Mouse (Mus musculus) hindbrain, embryonic 14.5 days (tissue): Measurements from ENCODE around the gene Nacc1. TPM values are rescaled to one million over a fixed set of nuclear protein-coding genes. Genes with fewer than 3 reads are reported as not detected.
"Not testable (repeated sequence)": the region's sequence is repeated elsewhere in the genome, so short reads cannot be mapped to it uniquely, and the experiment has no call there.

Experiments used
- ATAC-seq: fragments of 200-750 bp; cut with Nextera tagmentation; 2 replicates; pipeline ENCODE4 v1.8.0; 2017; ENCODE audit warnings: moderate number of reproducible peaks, mild to moderate bottlenecking, moderate TSS enrichment, moderate library complexity; ENCODE audit not compliant: low FRiP score
- DNase-seq: peaks from one replicate; pipeline ENCODE4 v3.0.0-alpha.2; 2015; ENCODE audit warnings: low spot score
- H3K27ac ChIP-seq: fragments of 300-500 bp; sonication (generic); 2 replicates; pipeline ENCODE4 v1.5.1; 2014; ENCODE audit warnings: mild to moderate bottlenecking, moderate library complexity
- H3K27me3 ChIP-seq: fragments of 300-500 bp; sonication (generic); 2 replicates; pipeline ENCODE4 v1.6.1; 2014; ENCODE audit warnings: mild to moderate bottlenecking, low read length, mixed read lengths; ENCODE audit not compliant: control insufficient read depth, insufficient read depth
- H3K36me3 ChIP-seq: fragments of 300-500 bp; sonication (generic); replicated peaks from 2 replicates; pipeline ENCODE4 v1.6.1; 2014; ENCODE audit not compliant: control insufficient read depth, insufficient read depth
- H3K4me1 ChIP-seq: fragments of 300-500 bp; sonication (generic); replicated peaks from 2 replicates; pipeline ENCODE4 v1.6.1; 2014; ENCODE audit warnings: antibody characterized with exemption, low read length, mixed read lengths; ENCODE audit not compliant: control insufficient read depth, insufficient read depth
- H3K4me2 ChIP-seq: fragments of 300-500 bp; sonication (generic); replicated peaks from 2 replicates; pipeline ENCODE4 v1.6.1; 2014; ENCODE audit warnings: mild to moderate bottlenecking, moderate library complexity
- H3K4me3 ChIP-seq: fragments of 300-500 bp; sonication (generic); replicated peaks from 2 replicates; pipeline ENCODE4 v1.5.1; 2014; ENCODE audit warnings: mild to moderate bottlenecking, low read length
- H3K9ac ChIP-seq: fragments of 300-500 bp; sonication (generic); 2 replicates; pipeline ENCODE4 v1.6.1; 2014
- H3K9me3 ChIP-seq: fragments of 300-500 bp; sonication (generic); 2 replicates; pipeline ENCODE4 v1.6.1; 2016; ENCODE audit warnings: low read length; ENCODE audit not compliant: control insufficient read depth
- WGBS: fragments of 180-500 bp; shearing (Covaris S2); extraction: QIAGEN DNeasy Blood & Tissue Kit; methylation state at CpG from one replicate; pipeline ENCODE4 v1.1.7; 2014; 5-methylcytosine and 5-hydroxymethylcytosine counted together
- polyA plus RNA-seq: library from polyadenylated mRNA; unstranded; fragments of >200 nt; fragmentation: Nextera tagmentation; extraction: Ambion mirVana; gene quantifications from 2 replicates; pipeline ENCODE4 v1.2.1, GENCODE M21; 2014

Gene Nacc1
- polyA plus RNA-seq, 1 experiment from 2014 or later = 18.1 TPM

DNA sequence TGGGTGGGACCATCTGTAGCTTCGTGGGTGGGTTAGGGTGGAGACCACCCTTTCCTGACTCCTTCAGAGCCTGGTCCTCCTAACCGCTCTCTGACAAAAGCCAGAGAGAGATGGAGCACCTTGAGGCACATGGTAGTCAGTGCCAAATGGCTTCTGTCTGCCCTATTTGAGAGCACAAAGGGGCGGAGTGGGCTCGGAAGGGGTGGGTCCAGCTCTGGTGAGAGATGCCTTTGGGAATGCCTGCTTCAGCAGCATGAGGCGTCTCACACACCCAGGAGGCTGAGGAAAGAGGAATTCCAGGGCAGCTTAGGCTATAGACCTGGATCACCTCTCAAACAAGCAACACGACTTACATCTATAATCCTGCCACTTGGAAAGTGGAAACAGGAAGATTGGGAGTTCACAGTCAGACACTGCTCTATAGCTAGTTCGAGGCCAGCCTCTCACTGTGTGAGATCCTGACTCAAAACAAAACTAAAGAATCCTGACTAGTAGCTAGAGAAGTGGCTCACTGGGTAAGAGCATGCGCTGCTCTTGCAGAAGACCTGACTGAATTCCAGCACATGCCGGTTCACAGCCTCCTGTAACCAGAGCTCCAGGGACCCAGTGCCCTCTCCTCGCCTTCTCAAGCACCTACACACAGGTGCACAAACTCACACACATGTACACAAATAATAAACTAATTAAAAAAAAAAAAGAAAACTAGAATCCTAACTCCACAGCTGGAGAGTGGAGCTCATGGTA, 53.6 kb downstream of the Nacc1 start:
- no peak overlapping the region for H3K4me3 ChIP-seq
- peaks cover 48% of the 10 kb centered on the region for H3K36me3 ChIP-seq
- peak overlapping the region; percentile 56; the same call in 1 of the 2 replicates for H3K9ac ChIP-seq
- H3K9me3 ChIP-seq = no peaks in the 10 kb centered on the region
- H3K27me3 ChIP-seq = no peaks in the 10 kb centered on the region
- H3K4me2 ChIP-seq = no peak overlapping the region
- no peak for ATAC-seq
- 53% methylated on average over 10 of the region's 10 CpGs for WGBS
- peaks cover 24% of the 10 kb centered on the region for H3K4me1 ChIP-seq
- DNase-seq = no peak
- peak overlapping the region; percentile 83 for H3K27ac ChIP-seq

DNA sequence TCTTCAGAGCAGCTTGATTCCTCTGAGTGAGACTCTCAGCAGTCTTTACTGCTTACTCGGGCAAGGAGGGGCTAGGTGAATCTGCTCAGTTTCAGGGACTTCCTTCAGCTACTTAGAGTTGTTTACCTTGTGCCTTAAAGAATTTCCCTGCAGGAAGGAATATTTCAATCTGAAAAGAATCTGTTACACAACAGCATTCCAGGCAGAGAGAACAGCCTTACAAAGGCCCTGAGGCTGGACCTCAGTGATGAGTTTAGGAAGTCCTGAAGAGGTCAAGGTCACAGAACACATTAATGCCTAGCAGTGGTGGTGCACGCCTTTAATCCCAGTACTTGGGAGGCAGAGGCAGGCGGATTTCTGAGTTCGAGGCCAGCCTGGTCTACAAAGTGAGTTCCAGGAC, 55.8 kb downstream of the Nacc1 start:
- DNase-seq (no peak), ATAC-seq (no peak)
- H3K9me3 ChIP-seq = no peaks in the 10 kb centered on the region
- peaks cover 16% of the 10 kb centered on the region for H3K4me1 ChIP-seq
- H3K4me3 ChIP-seq = no peak overlapping the region
- H3K9ac ChIP-seq = no peak overlapping the region
- no peak overlapping the region for H3K27ac ChIP-seq
- WGBS = 97% methylated on average over 4 of the region's 4 CpGs
- H3K36me3 ChIP-seq = peaks cover 56% of the 10 kb centered on the region
- no peak overlapping the region for H3K4me2 ChIP-seq
- no peaks in the 10 kb centered on the region for H3K27me3 ChIP-seq

DNA sequence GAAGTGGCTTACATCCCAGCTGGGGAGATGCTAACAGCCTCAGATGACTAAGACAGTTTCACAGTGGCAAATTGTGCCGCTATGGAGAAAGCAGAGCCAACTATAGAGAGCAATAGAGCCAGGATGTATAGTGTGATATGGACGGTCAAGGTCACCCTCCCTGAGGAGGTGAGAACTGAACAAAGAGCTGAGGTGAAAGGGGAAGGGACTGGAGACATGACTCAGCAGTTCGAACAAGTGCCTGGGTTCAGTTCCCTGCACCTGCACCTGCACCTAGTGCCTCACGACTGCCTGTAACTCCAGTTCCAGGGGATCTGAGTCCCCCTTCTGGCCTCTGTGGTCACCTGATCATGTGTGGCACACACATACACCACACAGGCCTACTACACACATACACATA, 57.5 kb downstream of the Nacc1 start:
- Histone ChIP-seq H3K36me3 (peaks cover 58% of the 10 kb centered on the region), H3K27me3 (no peaks in the 10 kb centered on the region), H3K9me3 (no peaks in the 10 kb centered on the region), H3K4me3 (no peak overlapping the region), H3K4me1 (peaks cover 6% of the 10 kb centered on the region), H3K27ac (no peak overlapping the region), H3K4me2 (no peak overlapping the region), H3K9ac (no peak overlapping the region)
- DNase-seq (no peak), ATAC-seq (no peak)
- WGBS = 85% methylated on average over 4 of the region's 4 CpGs

DNA sequence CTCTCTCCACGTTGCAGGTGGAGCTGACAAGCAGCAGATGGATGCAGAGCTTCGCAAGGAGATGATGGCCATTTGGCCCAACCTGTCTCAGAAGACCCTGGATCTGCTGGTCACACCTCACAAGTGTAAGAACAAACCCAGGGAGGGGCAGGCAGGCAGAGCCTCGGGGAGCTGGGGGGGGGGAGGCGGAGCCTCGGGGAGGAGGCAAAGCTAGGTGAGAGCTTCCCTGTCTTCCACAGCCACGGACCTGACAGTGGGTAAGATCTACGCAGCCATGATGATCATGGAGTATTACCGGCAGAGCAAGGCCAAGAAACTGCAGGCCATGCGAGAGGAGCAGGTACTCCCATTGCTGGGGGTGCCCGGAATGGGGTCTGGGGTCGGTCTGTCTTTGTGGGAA, 58.1 kb downstream of the Nacc1 start:
- no peaks in the 10 kb centered on the region for H3K9me3 ChIP-seq
- H3K9ac ChIP-seq = no peak overlapping the region
- no peaks in the 10 kb centered on the region for H3K27me3 ChIP-seq
- DNase-seq (no peak), ATAC-seq (no peak)
- H3K36me3 ChIP-seq = peaks cover 58% of the 10 kb centered on the region
- H3K4me1 ChIP-seq = peaks cover under 1% of the 10 kb centered on the region; the same call in 1 of the 2 replicates
- no peak overlapping the region for H3K4me3 ChIP-seq
- H3K4me2 ChIP-seq = no peak overlapping the region
- no peak overlapping the region for H3K27ac ChIP-seq
- 87% methylated on average over 11 of the region's 11 CpGs for WGBS

DNA sequence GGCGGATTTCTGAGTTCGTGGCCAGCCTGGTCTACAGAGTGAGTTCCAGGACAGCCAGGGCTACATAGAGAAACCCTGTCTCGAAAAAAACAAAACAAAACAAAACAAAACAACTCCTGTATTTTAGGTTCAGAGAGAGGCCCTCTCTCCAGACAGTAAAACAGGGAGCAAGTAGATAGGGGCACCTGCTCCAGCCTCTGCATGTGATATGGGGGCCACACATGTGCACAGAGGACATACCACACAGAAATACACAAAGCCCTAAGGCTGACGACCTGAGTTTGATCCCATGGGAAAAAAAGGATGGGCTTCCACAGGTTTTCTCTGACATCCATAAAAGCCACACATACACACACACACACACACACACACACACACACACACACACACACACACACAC, 64.2 kb downstream of the Nacc1 start:
- not testable (repeated sequence) for H3K27ac ChIP-seq, H3K4me2 ChIP-seq, H3K4me3 ChIP-seq, H3K4me1 ChIP-seq, H3K9ac ChIP-seq, H3K27me3 ChIP-seq, DNase-seq, ATAC-seq, H3K9me3 ChIP-seq
- peaks cover 17% of the 10 kb centered on the region; the same call in 1 of the 2 replicates for H3K36me3 ChIP-seq
- WGBS = 87% methylated on average over 4 of the region's 4 CpGs

DNA sequence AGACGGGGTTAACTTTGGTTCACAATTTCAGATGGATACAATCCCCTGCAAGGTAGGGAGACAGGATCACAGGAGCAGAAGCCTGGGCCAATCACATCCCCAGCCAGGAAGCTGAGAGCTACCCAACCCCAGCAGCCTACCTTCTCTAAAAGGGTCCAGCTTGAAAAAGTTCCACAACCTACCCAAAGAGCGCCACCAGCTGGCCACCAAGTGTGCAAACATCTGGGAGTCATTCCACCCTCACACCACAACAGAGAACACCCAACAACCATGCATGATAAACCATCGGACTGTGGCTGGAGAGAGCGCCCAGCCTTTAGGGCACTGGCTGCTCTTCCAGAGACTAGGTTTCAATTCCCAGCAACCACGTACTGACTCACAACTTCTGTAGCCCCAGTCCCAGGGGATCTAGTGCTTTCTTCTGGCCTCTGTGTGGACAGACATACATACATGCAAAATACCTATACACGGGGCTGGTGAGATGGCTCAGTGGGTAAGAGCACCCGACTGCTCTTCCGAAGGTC, 66.5 kb downstream of the Nacc1 start:
- Histone ChIP-seq H3K9me3 (no peaks in the 10 kb centered on the region), H3K27ac (no peak overlapping the region), H3K36me3 (peaks cover 9% of the 10 kb centered on the region; the same call in 1 of the 2 replicates), H3K4me2 (no peak overlapping the region), H3K27me3 (no peaks in the 10 kb centered on the region), H3K9ac (no peak overlapping the region), H3K4me1 (no peaks in the 10 kb centered on the region), H3K4me3 (no peak overlapping the region)
- ATAC-seq = no peak
- DNase-seq = no peak
- 78% methylated on average over 8 of the region's 8 CpGs for WGBS

Other genes with a start within 250 kb of the Nacc1 start
- 17.4 and 20.1 TPM in 2 replicates for gene Ier2, start 25.0 kb downstream of the Nacc1 start, polyA plus RNA-seq
- gene Trmt1, start 1.6 kb downstream of the Nacc1 start, polyA plus RNA-seq = 55.2 and 62.1 TPM in 2 replicates
- 3.8 and 5.1 TPM in 2 replicates for gene Lyl1, start 13.6 kb upstream of the Nacc1 start, polyA plus RNA-seq
- gene G430095P16Rik, start 35.1 kb upstream of the Nacc1 start, polyA plus RNA-seq = 0.55 and 0.71 TPM in 2 replicates
- gene Nfix, start 112.5 kb upstream of the Nacc1 start, polyA plus RNA-seq = 78.8 and 82.4 TPM in 2 replicates
- gene Dand5, start 135.0 kb upstream of the Nacc1 start, polyA plus RNA-seq = 13.5 and 14.6 TPM in 2 replicates
- gene Gadd45gip1, start 143.7 kb upstream of the Nacc1 start, polyA plus RNA-seq = 35.0 and 37.4 TPM in 2 replicates
- gene Rad23a, start 152.8 kb upstream of the Nacc1 start, polyA plus RNA-seq = 75.7 and 81.1 TPM in 2 replicates
- gene Calr, start 159.1 kb upstream of the Nacc1 start, polyA plus RNA-seq = 574 and 709 TPM in 2 replicates
- gene Farsa, start 169.1 kb upstream of the Nacc1 start, polyA plus RNA-seq = 87.8 and 93.4 TPM in 2 replicates
- 27.7 and 32.5 TPM in 2 replicates for gene Syce2, start 184.2 kb upstream of the Nacc1 start, polyA plus RNA-seq
- 25.6 and 29.8 TPM in 2 replicates for gene Gcdh, start 206.1 kb upstream of the Nacc1 start, polyA plus RNA-seq
- gene Klf1, start 214.1 kb upstream of the Nacc1 start, polyA plus RNA-seq = 0.70 and 0.91 TPM in 2 replicates
- gene Dnase2a, start 220.7 kb upstream of the Nacc1 start, polyA plus RNA-seq = 3.3 and 6.0 TPM in 2 replicates
- gene Mast1, start 249.5 kb upstream of the Nacc1 start, polyA plus RNA-seq = 69.7 and 76.5 TPM in 2 replicates